Mouse (Mus musculus): ENCODE data around the gene Cyp2w1.

Gene Cyp2w1

GRCm38 (mm10) chr5:139352317-139352716, at the start of gene Cyp2w1:
Cyp2w1 (plus strand) TSS chr5:139352617.
- DNase-seq (ENCODE audit: low spot score in 2 of 2): no peak

DNA sequence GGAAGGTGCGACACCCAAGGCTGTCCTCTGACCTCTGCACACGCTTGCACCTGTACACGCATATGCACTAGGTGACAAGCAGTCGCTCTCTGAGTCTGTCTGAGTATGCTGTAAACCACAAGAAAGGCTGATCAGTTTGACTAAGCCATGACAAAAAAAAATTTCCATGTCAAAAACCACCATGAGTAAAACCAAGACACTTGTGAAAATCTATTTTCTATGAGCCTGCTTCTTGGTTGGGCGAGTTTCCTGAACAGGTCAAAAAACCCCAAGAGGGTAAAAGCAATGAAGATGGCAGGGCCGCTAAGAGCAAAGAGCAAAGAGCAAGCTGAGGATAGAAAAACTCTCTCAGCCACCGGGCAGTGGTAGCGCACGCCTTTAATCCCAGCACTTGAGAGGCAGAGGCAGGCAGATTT, 48.8 kb upstream of the Cyp2w1 start:
- DNase-seq (ENCODE audit: low spot score in 2 of 2): no peak

DNA sequence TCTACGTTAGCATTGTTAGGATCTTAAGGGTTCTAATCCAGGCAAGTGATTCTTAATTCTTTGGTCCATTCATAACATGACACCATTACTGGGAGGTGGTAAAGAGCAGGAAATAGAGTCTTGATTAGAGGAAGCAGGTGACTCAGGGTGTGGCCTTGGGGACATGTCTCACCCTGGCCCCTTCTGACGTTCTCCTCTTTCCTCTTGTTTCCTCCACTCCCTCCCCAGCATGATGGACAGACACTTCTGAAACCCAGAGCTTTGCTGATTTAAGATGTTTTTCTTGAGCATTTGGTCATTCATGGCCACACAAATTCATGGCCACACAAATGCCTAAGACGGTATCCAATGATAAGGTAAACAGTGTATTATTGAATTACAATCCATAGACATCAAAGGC, 42.5 kb upstream of the Cyp2w1 start:
- DNase-seq (ENCODE audit: low spot score in 2 of 2): no peak

GRCm38 (mm10) chr5:139310477-139310876, 41.9 kb upstream of the Cyp2w1 start:
- no peak for DNase-seq (ENCODE audit: low spot score in 2 of 2)

DNA sequence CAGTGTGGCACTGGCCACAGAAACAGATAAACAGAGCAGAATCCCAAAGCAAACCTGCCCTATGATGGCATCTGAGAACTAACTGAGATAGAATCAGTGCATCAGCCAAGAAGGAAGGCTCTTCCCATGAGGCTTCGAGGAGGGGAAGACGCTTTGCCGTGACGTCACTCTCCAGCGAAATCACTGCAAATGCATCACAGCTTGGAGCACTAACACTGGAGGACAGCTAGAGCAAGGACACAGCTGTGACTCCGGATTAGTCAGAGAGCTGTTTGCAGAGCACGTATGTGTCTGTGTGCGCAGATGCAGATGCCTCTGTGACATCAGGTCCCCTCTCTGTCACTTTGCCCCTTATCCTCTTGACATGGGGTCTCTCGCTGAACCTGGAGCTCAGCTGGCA, 40.6 kb upstream of the Cyp2w1 start:
- no peak for DNase-seq (ENCODE audit: low spot score in 2 of 2)

DNA sequence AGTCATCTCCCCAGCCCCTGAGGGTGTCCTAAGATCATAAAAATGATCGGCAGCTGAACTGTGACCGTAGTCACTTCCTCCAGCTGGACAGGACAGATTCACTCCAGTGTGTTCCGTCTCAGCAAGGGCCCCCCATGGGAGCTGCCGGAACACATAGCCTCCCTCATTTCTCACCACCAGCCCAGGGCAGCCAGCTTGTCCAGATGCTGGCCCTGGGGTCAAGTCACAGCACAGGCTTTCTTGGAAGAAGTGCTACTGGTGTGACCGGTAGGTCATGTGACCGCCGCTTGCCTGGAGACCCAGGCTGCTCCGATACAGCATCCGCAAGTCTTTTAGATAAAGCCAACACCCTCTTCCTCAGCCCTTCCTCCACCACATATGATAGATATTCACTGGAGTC, 38.9 kb upstream of the Cyp2w1 start:
- no peak for DNase-seq (ENCODE audit: low spot score in 2 of 2)

- DNase-seq (ENCODE audit: low spot score in 2 of 2): no peak
Measured at GRCm38 (mm10) chr5:139314941-139315642, 37.3 kb upstream of the Cyp2w1 start.

GRCm38 (mm10) chr5:139316982-139317675, 35.3 kb upstream of the Cyp2w1 start:
- DNase-seq (ENCODE audit: low spot score in 2 of 2): peak; percentile 67 to 84

GRCm38 (mm10) chr5:139317751-139318504, 34.5 kb upstream of the Cyp2w1 start:
- no peak for DNase-seq (ENCODE audit: low spot score in 2 of 2)

DNA sequence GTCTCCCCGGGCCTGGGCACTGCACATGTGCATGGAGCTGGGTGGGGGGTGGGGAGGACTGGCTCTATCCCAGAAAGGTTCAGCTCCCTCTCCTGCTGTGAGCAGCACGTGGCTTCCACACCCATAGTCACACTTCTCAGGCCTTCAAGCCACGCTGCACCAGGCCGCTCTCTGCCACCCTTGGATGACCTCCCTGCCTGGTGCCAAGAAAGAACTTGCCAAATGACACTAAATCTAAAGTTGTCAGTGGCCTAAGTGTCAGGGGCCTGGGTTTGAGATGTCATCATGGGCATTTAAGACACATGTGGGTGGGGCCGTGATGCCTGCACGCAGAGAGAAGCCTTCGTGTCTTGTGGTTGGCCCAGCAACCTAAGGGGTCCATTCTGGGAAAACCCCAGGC, 32.0 kb upstream of the Cyp2w1 start:
- no peak for DNase-seq (ENCODE audit: low spot score in 2 of 2)

- no peak for DNase-seq (ENCODE audit: low spot score in 2 of 2)
Measured at GRCm38 (mm10) chr5:139321331-139321730, 31.1 kb upstream of the Cyp2w1 start.

GRCm38 (mm10) chr5:139323260-139323924, 29.0 kb upstream of the Cyp2w1 start:
- peak; percentile 39 to 45 for DNase-seq (ENCODE audit: low spot score in 2 of 2)

DNA sequence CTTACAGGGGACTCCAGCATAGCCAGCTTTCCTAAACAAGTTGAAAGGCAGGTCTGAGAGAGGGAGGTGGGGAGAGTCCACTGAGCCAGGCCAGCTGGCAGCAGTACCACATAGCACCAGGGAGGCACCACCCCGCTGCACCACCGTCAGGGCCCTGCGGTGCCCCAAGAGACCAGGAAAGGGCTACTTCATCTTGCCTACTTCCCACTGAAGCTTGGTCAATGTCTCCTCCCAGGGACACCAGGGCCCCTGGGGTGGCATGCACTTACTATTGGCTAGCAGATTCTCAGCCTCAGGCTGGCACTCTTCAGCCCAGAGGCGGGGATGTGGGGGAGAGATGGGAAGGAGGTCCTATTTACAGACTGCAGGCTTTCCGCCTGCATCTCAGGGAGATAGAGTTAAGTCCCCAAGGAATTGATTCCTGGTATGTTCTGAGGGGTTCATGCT, 28.3 kb upstream of the Cyp2w1 start:
- DNase-seq (ENCODE audit: low spot score in 2 of 2): no peak

- peak in 1 of 2 experiments; percentile 57 for DNase-seq (ENCODE audit: low spot score in 2 of 2)
Measured at GRCm38 (mm10) chr5:139324691-139325394, 27.6 kb upstream of the Cyp2w1 start.

DNA sequence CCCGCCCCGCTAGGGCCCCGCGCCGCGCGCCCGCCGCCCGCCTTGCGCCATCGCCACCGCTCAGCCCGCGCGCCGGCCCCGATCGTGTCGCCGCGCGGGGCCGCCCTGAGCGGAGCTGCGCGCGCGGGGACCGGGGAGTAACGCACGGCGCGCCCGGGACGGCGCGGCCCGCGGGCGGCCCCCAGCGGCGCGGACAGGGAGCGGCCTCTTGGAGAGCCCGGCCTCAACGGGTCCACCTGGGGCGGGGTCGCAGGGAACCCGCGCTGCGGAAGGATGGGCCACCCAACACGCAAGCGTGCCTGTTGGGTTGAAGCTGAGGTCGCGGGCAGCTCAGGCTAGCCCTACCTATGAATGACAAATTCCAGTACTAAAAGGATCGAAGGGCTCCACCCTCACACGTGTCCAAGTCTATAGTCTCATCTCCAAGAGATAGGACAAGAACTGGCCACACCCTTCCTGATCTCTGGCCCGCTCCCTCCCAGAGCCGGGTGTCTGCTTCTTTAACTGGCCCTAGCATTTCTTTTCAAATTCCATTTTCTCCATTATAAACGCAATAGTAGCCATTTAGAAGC, 26.9 kb upstream of the Cyp2w1 start, which contains the start of gene Adap1:
TSS of gene Adap1 (minus strand) at position 228 of the 572 bp plus-strand sequence.
- DNase-seq (ENCODE audit: low spot score in 2 of 2): peak; percentile 22 to 60

DNA sequence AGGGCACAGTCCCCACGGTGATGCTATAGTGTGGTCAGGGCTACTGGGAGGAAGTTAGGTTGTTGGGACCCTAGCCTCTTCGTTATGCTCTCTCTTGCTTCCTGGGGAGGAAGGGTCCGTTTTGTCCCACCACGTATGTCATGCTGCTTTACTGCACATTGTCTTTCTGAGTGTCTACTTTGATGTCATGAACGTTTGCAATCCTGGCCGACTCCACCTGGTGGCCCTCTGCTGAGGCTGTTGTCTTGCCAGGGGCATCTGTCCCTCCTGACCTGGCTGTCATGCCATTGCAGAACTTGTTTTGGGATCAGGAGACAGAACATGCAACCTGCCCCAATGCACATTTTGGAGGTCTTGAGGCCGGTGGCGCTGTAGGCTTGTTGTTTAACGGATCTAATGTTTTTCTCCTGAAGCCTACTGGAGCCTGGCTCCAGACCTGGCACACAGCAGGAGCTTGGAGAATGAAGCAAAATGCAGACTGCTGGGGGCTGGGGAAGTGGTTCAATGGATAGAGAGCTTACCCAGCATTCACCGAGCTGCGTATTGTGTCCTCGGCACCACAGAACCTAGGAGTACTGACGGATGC, 26.2 kb upstream of the Cyp2w1 start:
- no peak for DNase-seq (ENCODE audit: low spot score in 2 of 2)

GRCm38 (mm10) chr5:139326986-139327633, 25.3 kb upstream of the Cyp2w1 start:
- DNase-seq (ENCODE audit: low spot score in 2 of 2): no peak

GRCm38 (mm10) chr5:139327634-139328020, 24.8 kb upstream of the Cyp2w1 start:
- DNase-seq (ENCODE audit: low spot score in 2 of 2): no peak

- no peak for DNase-seq (ENCODE audit: low spot score in 2 of 2)
Measured at GRCm38 (mm10) chr5:139330766-139331165, 21.7 kb upstream of the Cyp2w1 start.

DNA sequence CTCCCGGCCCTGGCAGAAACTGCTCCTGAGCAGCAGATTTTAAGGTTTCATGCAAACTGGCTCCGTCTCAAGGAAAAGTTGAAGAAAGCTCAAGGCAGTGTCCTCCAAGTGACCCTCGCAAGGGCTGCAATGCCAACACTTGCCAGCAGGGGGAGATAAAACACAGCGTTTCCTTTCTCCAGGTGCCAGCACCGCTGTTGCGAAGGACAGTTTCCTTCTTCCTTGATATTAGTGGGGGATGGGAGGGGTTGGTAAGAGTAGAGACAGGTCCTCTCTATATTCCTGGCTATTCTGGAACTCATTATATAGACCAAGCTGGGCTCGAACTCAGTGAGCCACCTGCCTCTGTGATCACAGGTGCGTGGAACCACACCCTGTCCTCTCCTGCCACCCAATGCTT, 20.7 kb upstream of the Cyp2w1 start:
- DNase-seq (ENCODE audit: low spot score in 2 of 2): peak; percentile 42 to 82
